8 mouse cellular contexts compared by ENCODE assay signal in genomic region chr5:96209916-96210583, GRCm38 (mm10). TPM values are rescaled to one million over a fixed set of nuclear protein-coding genes. Genes with fewer than 3 reads are reported as not detected.
DNase-seq lines count a peak whose midpoint lies in the region; ATAC-seq lines count a peak whose summit lies in the region.

No protein-coding gene starts in this region.

- peak; percentile 82 for DNase-seq in WW6 (ENCODE audit: low read depth, low spot score)
- peak; percentile 85 to 92 for DNase-seq in cerebellum, postnatal 4 days (ENCODE audit: low spot score in 2 of 2)
- peak; percentile 95 for DNase-seq in gastrocnemius, adult 18-20 months (ENCODE audit: low spot score)
- DNase-seq in left cerebral cortex, adult 18-20 months (ENCODE audit: low spot score in 2 of 2) = peak; percentile 88 to 92
- peak; percentile 92 for DNase-seq in right cerebral cortex, adult 18-20 months
- DNase-seq in urinary bladder, postnatal 10 days (ENCODE audit: low spot score) = peak; percentile 78

- H3K27me3 ChIP-seq in hindbrain, embryonic 16.5 days (replicated peaks; ENCODE audit: control insufficient read depth, insufficient read depth, low read length) = no peaks in the 10 kb centered on the region

- peak overlapping the region; percentile 65 for H3K27ac ChIP-seq in hindbrain, embryonic 16.5 days (ENCODE audit: low read depth, low read length)
- peak overlapping the region; percentile 84 for H3K27ac ChIP-seq in macrophage

- peak; percentile 97 for ATAC-seq in hindbrain, embryonic 16.5 days

- H3K9ac ChIP-seq in hindbrain, embryonic 16.5 days (ENCODE audit: low read depth, low read length) = peak overlapping the region; percentile 70

- H3K79me2 ChIP-seq in macrophage (ENCODE audit: inconsistent target) = peaks cover 50% of the 10 kb centered on the region

- no peaks in the 10 kb centered on the region for H3K9me3 ChIP-seq in hindbrain, embryonic 16.5 days (ENCODE audit: control insufficient read depth, low read length)

- under 1% methylated on average over 35 of the region's 35 CpGs for WGBS in hindbrain, embryonic 16.5 days
- under 1% methylated on average over 35 of the region's 35 CpGs for WGBS in macrophage (ENCODE audit: missing documents)

- H3K36me3 ChIP-seq in hindbrain, embryonic 16.5 days (ENCODE audit: control insufficient read depth, insufficient read depth, low read length) = peaks cover 2% of the 10 kb centered on the region; the same call in 1 of the 2 replicates
- H3K36me3 ChIP-seq in macrophage (ENCODE audit: inconsistent target) = 0 out of 2 replicates have a peak, but pooled peaks cover 10% of the 10 kb centered on the region

- H3K4me1 ChIP-seq in hindbrain, embryonic 16.5 days (ENCODE audit: control insufficient read depth, insufficient read depth, low read depth, low read length) = peaks cover 11% of the 10 kb centered on the region

- peak overlapping the region; percentile 69 for H3K4me3 ChIP-seq in hindbrain, embryonic 16.5 days (ENCODE audit: low read length)
- peak overlapping the region; percentile 96 for H3K4me3 ChIP-seq in macrophage (ENCODE audit: inconsistent target)

- peak overlapping the region; percentile 80 for H3K4me2 ChIP-seq in hindbrain, embryonic 16.5 days (ENCODE audit: low read length)

RNA-seq across cellular contexts. Expression of gene Mrpl1, which starts 0.8 kb away (rescaled TPM):
- 10 to 100 TPM; 20.7 to 24.9 TPM for total RNA-seq in gastrocnemius, adult 18-20 months (2021)
- polyA plus RNA-seq in hindbrain, embryonic 16.5 days (2015; fragmentation: Nextera tagmentation; extraction: Ambion mirVana) = 14.2 and 16.3 TPM in 2 replicates
- 10 to 100 TPM; 14.4 TPM for total RNA-seq in left cerebral cortex, adult 18-20 months (2021)
- 10 to 100 TPM in 24 of 26 experiments, 1 to 10 TPM in 2; 6.9 to 45.5 (median 28.1) TPM for total RNA-seq in macrophage (2018; cell fraction: chromatin; rRNA removed)
- total RNA-seq in macrophage (2018; cell fraction: cytosol; rRNA removed) = 10 to 100 TPM in 25 of 26 experiments, 1 to 10 TPM in 1; 8.2 to 23.7 (median 16.0) TPM
- total RNA-seq in macrophage (2018; cell fraction: nucleus; rRNA removed) = 10 to 100 TPM in 22 of 26 experiments, 1 to 10 TPM in 4; 7.2 to 42.6 (median 18.2) TPM
- 13.0 to 20.4 TPM (median 15.7 TPM) in 3 replicates for polyA plus RNA-seq in macrophage (2018)

RNA-seq across cellular contexts. Expression of gene Cnot6l, which starts 46.1 kb away (rescaled TPM):
- total RNA-seq in gastrocnemius, adult 18-20 months (2021) = 10 to 100 TPM; 24.5 to 27.8 TPM
- polyA plus RNA-seq in hindbrain, embryonic 16.5 days (2015; fragmentation: Nextera tagmentation; extraction: Ambion mirVana) = 11.8 and 12.4 TPM in 2 replicates
- total RNA-seq in left cerebral cortex, adult 18-20 months (2021) = 10 to 100 TPM; 66.8 to 69.1 TPM
- 100 to 1,000 TPM in 6 of 26 experiments, 10 to 100 TPM in 20; 12.2 to 143 (median 69.2) TPM for total RNA-seq in macrophage (2018; cell fraction: chromatin; rRNA removed)
- total RNA-seq in macrophage (2018; cell fraction: cytosol; rRNA removed) = 10 to 100 TPM; 36.7 to 73.7 (median 55.5) TPM
- total RNA-seq in macrophage (2018; cell fraction: nucleus; rRNA removed) = 100 to 1,000 TPM in 6 of 26 experiments, 10 to 100 TPM in 20; 21.8 to 153 (median 64.5) TPM
- 29.0 to 34.1 TPM (median 33.3 TPM) in 3 replicates for polyA plus RNA-seq in macrophage (2018)

Comparison
In these comparisons a context has a peak if more than half of its experiments do, and no peak if none do; other contexts are left out.
1. Peak in every context shown above with its lines: DNase-seq, ATAC-seq, H3K4me3 ChIP-seq and H3K27ac ChIP-seq.